Mouse (Mus musculus) heart, embryonic 15.5 days (tissue): ENCODE results near the gene Sapcd1. TPM values are rescaled to one million over a fixed set of nuclear protein-coding genes. Genes with fewer than 3 reads are reported as not detected.

Experiments
- ATAC-seq: fragments of 200-750 bp; cut with Nextera tagmentation; replicated peaks from 2 replicates; pipeline ENCODE4 v1.8.0; 2017; ENCODE audit warnings: low read depth, moderate TSS enrichment; ENCODE audit not compliant: insufficient number of reproducible peaks, insufficient read depth, low FRiP score
- H3K27ac ChIP-seq: fragments of 300-500 bp; sonication (generic); 2 replicates; pipeline ENCODE4 v1.5.1; 2015; ENCODE audit warnings: mild to moderate bottlenecking, inconsistent platforms
- H3K27me3 ChIP-seq: fragments of 300-500 bp; sonication (generic); 2 replicates; pipeline ENCODE4 v1.6.1; 2015; ENCODE audit warnings: inconsistent platforms
- H3K36me3 ChIP-seq: fragments of 300-500 bp; sonication (generic); 2 replicates; pipeline ENCODE4 v1.6.1; 2015; ENCODE audit warnings: mild to moderate bottlenecking, inconsistent platforms
- H3K4me1 ChIP-seq: fragments of 300-500 bp; sonication (generic); replicated peaks from 2 replicates; pipeline ENCODE4 v1.6.1; 2015; ENCODE audit warnings: inconsistent platforms
- H3K4me2 ChIP-seq: fragments of 300-500 bp; sonication (generic); 2 replicates; pipeline ENCODE4 v1.6.1; 2015; ENCODE audit warnings: inconsistent platforms, mild to moderate bottlenecking, moderate library complexity
- H3K4me3 ChIP-seq: fragments of 300-500 bp; sonication (generic); 2 replicates; pipeline ENCODE4 v1.5.1; 2015; ENCODE audit warnings: mild to moderate bottlenecking, inconsistent platforms
- H3K9ac ChIP-seq: fragments of 300-500 bp; sonication (generic); 2 replicates; pipeline ENCODE4 v1.6.1; 2015; ENCODE audit warnings: mild to moderate bottlenecking, inconsistent platforms
- H3K9me3 ChIP-seq: fragments of 300-500 bp; sonication (generic); replicated peaks from 2 replicates; pipeline ENCODE4 v1.6.1; 2016; ENCODE audit warnings: inconsistent platforms
- WGBS: fragments of 180-500 bp; shearing (Covaris S2); methylation state at CpG from one replicate; pipeline ENCODE4 v1.1.7; 2015; ENCODE audit warnings: mixed read lengths; 5-methylcytosine and 5-hydroxymethylcytosine counted together
- polyA plus RNA-seq: library from polyadenylated mRNA; unstranded; fragments of >200 nt; fragmentation: Nextera tagmentation; extraction: Ambion mirVana; gene quantifications from 2 replicates; pipeline ENCODE4 v1.2.1, GENCODE M21; 2015

Sapcd1 gene
- polyA plus RNA-seq, 1 experiment from 2014 or later = 1.4 TPM

DNA sequence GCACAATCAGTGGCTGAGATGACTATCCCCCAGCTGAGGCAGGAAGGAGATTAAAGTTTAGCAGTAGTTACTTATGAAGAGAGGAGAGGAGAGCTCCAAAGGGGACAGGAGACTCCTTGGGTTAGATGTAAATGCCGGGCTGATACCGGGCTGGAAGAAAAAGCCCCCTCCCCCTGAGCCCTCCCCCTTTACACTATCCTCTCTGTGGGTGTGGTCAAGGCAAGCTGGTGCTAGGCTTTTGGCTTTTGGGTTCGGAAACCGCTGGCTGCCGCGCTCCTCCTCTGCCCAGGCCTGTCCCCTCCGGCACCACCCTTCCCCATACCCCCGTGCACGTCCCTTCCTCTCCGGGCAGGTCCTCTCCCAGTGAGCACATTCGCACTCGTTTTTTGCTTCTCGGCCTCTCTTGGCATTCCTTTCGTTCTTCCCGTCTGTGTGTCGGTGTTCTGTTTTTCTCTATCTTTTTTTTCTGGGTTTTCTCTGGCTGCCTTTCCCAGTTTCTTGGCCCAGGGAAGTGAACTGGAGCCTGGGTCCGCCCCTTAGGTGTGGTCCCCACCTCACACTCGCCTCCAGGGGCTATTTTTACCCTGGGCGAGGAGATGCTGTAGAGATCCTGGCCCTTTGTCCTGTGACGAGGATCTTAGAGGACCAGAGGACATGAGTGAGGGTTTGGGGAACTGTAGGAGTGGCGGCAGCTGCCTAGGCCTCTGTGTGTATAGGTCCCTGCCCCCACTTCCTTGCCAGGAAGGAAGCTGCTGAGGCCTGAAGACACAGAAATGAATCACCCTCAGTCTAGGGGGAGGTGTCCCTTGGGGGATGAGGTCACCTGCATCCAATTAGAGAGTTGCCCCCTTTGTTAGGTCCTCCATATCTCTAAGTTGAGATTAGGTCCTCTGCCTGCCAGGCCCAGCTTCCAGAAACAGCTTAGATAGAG, 23.6 kb upstream of the Sapcd1 start:
- Histone ChIP-seq H3K4me3 (peak overlapping the region; percentile 73), H3K27me3 (no peaks in the 10 kb centered on the region), H3K9ac (peak overlapping the region; percentile 80), H3K27ac (peak overlapping the region; percentile 98), H3K4me1 (peaks cover 52% of the 10 kb centered on the region), H3K4me2 (peak overlapping the region; percentile 76), H3K36me3 (peaks cover 42% of the 10 kb centered on the region), H3K9me3 (no peaks in the 10 kb centered on the region)
- WGBS = under 1% methylated on average over 21 of the region's 21 CpGs
- peak; percentile 71 for ATAC-seq

DNA sequence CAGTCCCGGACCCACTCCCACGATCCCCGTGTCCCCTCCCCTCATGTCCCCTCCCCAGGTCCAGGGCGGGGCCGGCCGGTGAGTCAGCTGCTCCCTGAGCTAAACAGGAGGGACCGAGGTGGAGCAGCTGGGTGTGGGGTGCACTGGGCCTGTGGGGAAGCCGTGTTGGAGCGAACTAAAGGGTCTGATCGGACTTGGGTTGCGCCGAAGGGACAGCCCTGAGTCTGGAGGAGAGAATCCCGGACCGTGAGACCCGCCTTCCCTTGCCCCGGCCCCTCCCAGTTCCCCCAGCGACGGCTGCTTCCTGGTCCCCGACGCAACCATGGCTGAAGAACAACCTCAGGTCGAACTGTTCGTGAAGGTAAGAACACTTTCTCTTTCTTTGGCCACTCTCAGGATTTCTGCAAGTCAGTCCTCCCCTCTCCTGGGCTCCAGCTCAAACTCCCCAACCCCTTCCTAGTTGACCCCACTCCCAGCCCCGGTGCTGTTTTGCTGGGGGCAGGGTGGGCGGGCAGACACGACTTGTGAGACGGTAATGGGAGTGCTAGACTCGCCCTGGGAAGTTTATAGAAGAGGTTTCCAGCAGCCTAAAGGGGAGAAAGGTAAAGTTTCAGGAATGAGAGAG, 22.4 kb upstream of the Sapcd1 start:
- WGBS = under 1% methylated on average over 27 of the region's 27 CpGs
- Histone ChIP-seq H3K9ac (peak overlapping the region; percentile 76), H3K4me1 (peaks cover 58% of the 10 kb centered on the region), H3K4me3 (peak overlapping the region; percentile 73), H3K4me2 (peak overlapping the region; percentile 76), H3K27me3 (no peaks in the 10 kb centered on the region), H3K27ac (peak overlapping the region; percentile 98), H3K36me3 (peaks cover 30% of the 10 kb centered on the region), H3K9me3 (no peaks in the 10 kb centered on the region)
- peak; percentile 15 for ATAC-seq

DNA sequence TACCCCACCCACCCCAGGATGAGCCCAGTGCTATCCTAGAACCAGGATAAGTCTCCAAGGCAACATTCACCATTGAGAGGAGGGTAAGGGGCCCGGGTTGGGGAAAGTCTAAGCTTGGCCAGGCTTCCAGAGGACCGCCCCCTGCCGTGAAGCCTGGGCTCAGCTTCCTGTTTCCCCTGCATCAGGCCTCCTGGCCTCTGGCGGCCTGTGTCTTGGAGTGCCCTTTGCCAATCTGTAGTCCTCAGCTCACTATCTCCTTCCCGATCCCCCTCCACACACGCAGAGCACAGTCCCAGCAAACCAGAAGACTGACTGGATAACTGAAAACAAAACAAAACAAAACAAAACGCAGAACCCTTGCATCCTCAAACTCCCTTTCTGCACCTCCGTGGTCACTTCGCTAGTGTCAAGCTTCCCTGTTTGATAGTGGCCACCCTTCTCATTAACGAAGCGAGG, 21.8 kb upstream of the Sapcd1 start, which contains the start of gene Clic1:
Clic1 (plus strand) TSS at position 406 of the 456 bp plus-strand sequence.
- Histone ChIP-seq H3K9ac (peak within 1 kb of the TSS; percentile 76), H3K27me3 (no peaks in the 10 kb centered on the region), H3K4me3 (peak within 1 kb of the TSS; percentile 73), H3K4me2 (peak within 1 kb of the TSS; percentile 76), H3K36me3 (peaks cover 24% of the 10 kb centered on the region), H3K9me3 (no peaks in the 10 kb centered on the region), H3K27ac (peak within 1 kb of the TSS; percentile 98), H3K4me1 (peaks cover 65% of the 10 kb centered on the region)
- 2% methylated on average over 11 of the region's 11 CpGs for WGBS
- peak; percentile 36 for ATAC-seq

DNA sequence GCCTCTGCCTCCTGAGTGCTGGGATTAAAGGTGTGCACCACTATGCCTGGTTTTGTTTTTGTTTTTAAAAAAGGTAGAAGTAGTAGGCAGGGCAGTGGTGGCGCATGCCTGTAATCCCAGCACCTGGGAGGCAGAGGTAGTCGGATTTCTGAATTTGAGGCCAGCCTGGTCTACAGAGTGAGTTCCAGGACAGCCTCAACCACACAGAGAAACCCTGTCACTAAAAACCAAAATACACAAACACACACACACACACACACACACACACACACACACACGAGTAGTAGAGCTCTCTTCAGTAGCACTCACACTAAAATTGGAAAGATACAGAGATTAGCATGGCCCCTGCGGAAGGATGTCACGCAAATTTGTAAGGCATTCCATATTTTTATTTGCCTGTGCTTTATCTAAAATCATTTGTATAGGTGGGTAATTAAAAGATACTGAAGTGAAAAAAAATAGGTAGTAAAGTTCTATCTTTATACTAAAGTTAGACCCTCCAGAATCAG, 21.2 kb upstream of the Sapcd1 start:
- no peak for ATAC-seq
- 62% methylated on average over 5 of the region's 5 CpGs for WGBS
- no peak overlapping the region for H3K9ac ChIP-seq
- H3K4me1 ChIP-seq = peaks cover 64% of the 10 kb centered on the region
- H3K27me3 ChIP-seq = no peaks in the 10 kb centered on the region
- peak overlapping the region; percentile 98 for H3K27ac ChIP-seq
- H3K9me3 ChIP-seq = no peaks in the 10 kb centered on the region
- peak overlapping the region; percentile 73 for H3K4me3 ChIP-seq
- H3K36me3 ChIP-seq = peaks cover 18% of the 10 kb centered on the region
- H3K4me2 ChIP-seq = peak overlapping the region; percentile 76

DNA sequence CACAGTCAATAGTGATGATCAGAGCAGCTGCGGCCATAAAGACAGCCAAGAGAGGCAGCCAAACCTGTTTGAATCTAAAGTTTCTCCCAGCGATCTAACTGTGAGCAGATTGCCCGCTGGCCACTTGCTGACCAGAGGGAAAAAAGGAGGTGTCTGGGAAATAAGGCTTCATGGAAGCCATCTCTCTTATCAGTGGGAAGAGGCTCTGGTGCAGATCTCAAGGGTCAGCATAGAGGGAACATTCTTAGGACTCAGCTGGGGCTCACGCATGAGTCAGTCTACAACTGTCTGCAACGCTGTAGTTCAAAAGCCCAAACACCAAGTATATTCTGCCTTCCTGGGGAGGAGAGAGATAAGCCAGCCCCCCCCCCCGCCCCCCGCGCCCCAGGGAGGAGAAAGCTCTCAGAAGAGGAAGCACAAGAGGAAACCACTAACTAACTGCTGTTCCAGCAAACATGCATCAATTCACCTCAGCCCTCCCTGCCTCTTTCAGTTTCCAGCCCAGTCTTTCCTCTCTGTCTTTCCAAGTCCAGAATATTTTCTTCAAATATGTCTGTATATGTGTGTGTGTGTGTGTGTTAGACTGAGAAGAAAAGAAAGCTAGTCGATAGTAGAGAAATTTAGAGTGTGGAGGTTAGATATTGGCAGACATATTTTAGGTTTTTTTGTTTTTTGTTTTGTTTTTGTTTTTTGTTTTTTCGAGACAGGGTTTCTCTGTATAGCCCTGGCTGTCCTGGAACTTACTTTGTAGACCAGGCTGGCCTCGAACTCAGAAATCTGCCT, 20.5 kb upstream of the Sapcd1 start:
- peak overlapping the region; percentile 98 for H3K27ac ChIP-seq
- ATAC-seq = no peak
- H3K4me2 ChIP-seq = peak overlapping the region; percentile 76
- H3K4me1 ChIP-seq = peaks cover 60% of the 10 kb centered on the region
- H3K27me3 ChIP-seq = no peaks in the 10 kb centered on the region
- 0 out of 2 replicates have a peak overlapping the region, but pooled peaks have one; percentile 4 for H3K4me3 ChIP-seq
- 21% methylated on average over 11 of the region's 11 CpGs for WGBS
- H3K36me3 ChIP-seq = peaks cover 12% of the 10 kb centered on the region; the same call in 1 of the 2 replicates
- H3K9me3 ChIP-seq = no peaks in the 10 kb centered on the region
- H3K9ac ChIP-seq = peak overlapping the region; percentile 27; the same call in 1 of the 2 replicates

DNA sequence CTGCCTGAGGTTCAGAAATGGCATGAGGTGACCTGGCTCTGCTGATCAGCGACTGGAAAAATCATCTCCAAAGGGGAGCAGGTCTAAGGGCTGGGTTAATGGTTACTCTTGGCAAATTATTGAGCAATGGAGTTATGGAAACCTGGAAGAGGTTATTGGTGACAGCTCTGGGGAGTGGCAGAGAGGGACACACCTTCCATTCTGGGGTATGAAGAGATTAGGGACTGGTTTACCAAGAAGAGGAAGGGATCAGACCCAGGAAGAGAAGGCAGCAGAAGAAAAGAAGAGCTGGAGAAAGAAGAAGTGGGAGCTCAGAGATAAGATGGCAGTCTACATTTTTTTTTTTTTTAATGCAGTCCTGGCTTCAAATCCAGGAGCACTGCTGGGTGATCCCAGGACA, 19.9 kb upstream of the Sapcd1 start:
- H3K4me1 ChIP-seq = peaks cover 57% of the 10 kb centered on the region
- peak overlapping the region; percentile 98 for H3K27ac ChIP-seq
- ATAC-seq = no peak
- H3K4me3 ChIP-seq = 0 out of 2 replicates have a peak overlapping the region, but pooled peaks have one; percentile 4
- H3K27me3 ChIP-seq = no peaks in the 10 kb centered on the region
- peak overlapping the region; percentile 27; the same call in 1 of the 2 replicates for H3K9ac ChIP-seq
- H3K4me2 ChIP-seq = peak overlapping the region; percentile 76
- H3K36me3 ChIP-seq = peaks cover 5% of the 10 kb centered on the region; the same call in 1 of the 2 replicates
- 37% methylated on average over 1 of the region's 1 CpGs for WGBS
- no peaks in the 10 kb centered on the region for H3K9me3 ChIP-seq

DNA sequence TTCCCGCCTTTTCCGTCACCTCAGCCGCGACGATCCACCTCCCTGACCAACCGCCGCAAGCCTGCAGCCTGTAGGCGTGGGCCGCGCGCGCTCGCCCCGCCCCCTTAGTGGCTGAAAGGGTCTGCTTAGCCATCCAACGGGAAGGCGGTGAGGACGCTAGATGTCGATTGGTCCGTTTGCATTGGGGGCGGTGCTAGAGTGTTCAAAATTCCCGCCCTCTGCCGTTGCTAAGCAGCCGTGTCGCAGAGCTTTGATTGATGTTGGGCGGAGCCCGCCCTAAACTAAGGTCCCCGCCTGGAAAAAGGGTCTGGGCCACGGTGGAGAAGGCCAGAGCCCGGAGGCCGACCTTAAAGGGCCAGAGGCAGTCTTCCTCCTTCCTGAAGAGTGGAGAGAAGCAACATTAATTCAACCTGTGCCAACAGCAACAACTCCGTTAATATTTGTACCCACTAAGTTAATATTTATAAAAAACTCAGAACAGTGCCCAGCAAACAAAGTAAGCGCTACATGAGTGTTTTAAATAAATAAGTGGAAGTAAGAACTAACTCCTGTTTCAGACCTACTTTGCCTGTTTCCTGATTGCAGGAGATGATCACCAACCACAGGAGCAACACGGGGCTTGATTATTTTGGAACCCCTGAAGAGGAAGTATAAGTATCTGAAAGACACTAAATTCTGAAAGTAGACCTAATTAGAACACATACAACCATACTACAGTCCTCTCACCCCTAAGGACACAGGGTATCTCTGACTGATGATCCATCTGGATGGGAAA, 19.1 kb upstream of the Sapcd1 start, which contains the start of gene Msh5:
Msh5 (minus strand) TSS at position 65 of the 775 bp plus-strand sequence.
- Histone ChIP-seq H3K36me3 (no peaks in the 10 kb centered on the region), H3K27ac (peak within 1 kb of the TSS; percentile 98), H3K27me3 (no peaks in the 10 kb centered on the region), H3K4me3 (peak within 1 kb of the TSS; percentile 72), H3K4me2 (peak within 1 kb of the TSS; percentile 99), H3K9me3 (no peaks in the 10 kb centered on the region), H3K9ac (peak within 1 kb of the TSS; percentile 88), H3K4me1 (peaks cover 49% of the 10 kb centered on the region)
- ATAC-seq = peak; percentile 94
- whole genome bisulfite sequencing = 2% methylated on average over 33 of the region's 33 CpGs

DNA sequence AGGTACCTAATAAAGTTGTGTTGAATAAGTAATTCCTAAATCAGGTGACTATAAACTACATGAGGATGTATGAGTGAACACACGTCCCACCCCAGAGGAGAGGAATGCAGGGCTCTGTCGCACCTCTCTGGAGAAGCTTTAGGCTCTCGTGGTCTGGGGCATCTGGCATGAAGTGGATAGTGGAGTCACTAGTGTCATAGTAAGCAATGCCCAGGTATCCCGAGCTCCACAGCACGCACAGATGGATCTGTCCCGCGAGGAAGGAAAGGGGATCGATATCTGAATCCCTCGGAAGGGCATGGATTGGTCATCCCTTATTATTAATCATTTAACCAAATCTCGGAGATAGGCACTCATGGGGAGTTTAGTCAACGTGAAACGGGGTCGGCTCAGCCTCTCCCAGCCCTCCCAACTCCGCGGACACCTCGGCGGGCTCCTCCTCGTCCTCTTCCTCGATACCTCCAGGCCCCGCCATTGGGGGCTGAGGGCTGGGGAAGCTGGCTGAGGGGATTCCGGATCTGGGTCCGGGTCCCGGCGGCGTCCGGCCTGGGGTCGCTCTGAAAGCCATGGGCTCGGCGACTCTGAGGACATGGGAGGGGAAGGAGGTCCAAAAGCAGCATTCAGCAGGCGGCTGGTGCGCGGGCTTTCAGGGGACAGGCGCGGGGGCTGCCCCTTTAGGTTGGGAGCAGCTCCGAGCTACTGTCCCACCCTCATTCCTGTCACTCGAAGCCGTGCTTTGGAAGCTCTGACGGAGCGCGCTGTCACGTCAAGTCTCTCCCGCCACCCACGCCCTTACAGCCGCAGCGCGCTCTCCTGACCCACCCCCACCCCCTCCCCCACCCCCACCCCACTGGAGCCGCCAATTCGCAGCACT, 18.2 kb upstream of the Sapcd1 start:
- H3K4me3 ChIP-seq = peak overlapping the region; percentile 72
- no peaks in the 10 kb centered on the region for H3K27me3 ChIP-seq
- H3K9ac ChIP-seq = peak overlapping the region; percentile 88
- H3K36me3 ChIP-seq = no peaks in the 10 kb centered on the region
- peak overlapping the region; percentile 99 for H3K4me2 ChIP-seq
- H3K9me3 ChIP-seq = no peaks in the 10 kb centered on the region
- ATAC-seq = no peak
- H3K4me1 ChIP-seq = peaks cover 45% of the 10 kb centered on the region
- H3K27ac ChIP-seq = peak overlapping the region; percentile 95
- 3% methylated on average over 48 of the region's 48 CpGs for WGBS

DNA sequence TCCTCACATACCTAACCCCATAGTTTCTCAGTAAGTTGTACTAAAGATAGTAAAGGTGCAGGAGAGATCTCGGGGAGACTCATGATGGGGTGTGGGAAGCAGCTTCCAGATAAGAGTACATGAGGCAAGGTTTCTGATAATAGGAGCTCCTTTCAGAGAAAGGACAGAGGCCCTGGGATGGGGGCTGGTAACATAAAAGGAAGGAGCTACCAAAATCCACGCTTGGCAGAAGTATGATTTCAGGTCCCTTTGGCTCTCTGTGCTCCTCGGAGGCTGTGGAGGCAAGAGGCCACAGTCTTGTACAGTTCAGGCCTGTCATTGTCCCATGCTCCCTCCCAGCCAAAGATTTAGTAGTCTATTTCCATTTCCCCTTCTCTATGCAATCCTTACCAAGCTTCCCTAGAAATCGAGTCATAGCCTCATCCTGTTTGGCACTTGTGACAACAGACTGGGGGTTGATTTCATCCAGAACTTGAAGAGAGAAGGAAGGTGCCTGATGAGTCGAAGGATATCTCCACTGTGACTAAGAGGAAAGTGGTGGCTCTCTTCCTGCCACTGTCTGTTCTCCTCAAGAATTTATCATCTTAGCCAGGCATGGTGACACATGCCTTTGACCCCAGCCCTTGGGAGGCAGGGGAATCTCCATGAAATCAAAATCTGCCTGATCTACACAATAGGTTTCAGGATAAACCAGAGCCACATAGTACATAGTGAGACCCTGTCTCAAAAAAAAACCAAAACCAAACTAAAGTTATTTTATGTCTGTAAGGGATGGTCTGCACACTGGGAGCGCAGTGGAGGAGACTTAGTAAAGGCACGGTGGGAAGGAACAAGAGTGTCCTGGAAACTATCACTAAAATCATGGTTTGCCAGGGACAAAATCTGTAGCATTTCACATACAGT, 17.3 kb upstream of the Sapcd1 start:
- Histone ChIP-seq H3K36me3 (no peaks in the 10 kb centered on the region), H3K4me1 (peaks cover 45% of the 10 kb centered on the region), H3K9me3 (no peaks in the 10 kb centered on the region)

More for the DNA sequence above, 17.3 kb upstream of the Sapcd1 start:
- Histone ChIP-seq H3K4me3 (peak overlapping the region; percentile 72), H3K27me3 (no peaks in the 10 kb centered on the region), H3K4me2 (peak overlapping the region; percentile 99), H3K9ac (peak overlapping the region; percentile 88; the same call in 1 of the 2 replicates), H3K27ac (peak overlapping the region; percentile 95)
- 52% methylated on average over 7 of the region's 7 CpGs for WGBS
- no peak for ATAC-seq
